Mouse (Mus musculus) left cerebral cortex, postnatal 36 days (tissue): ENCODE measurements at regions not wholly inside any gene's neighbourhood (a gene's known extent, or its start where the extent isn't known, plus 50 kb on each side); places are given as distances from the start of the nearest gene placed in this dataset.

Source experiments
- DNase-seq, 2 experiments: peaks; one replicate each; pipeline ENCODE4 v3.0.0; 2021 to 2022; ENCODE audit warnings: low spot score in 2 of 2, mixed read lengths in 1 of 2
- intact Hi-C: fragments of 180-260 bp; cut with DNase I; formaldehyde crosslinking; loops from one replicate; pipeline ENCODE4 v1.15.1; 2025

DNA sequence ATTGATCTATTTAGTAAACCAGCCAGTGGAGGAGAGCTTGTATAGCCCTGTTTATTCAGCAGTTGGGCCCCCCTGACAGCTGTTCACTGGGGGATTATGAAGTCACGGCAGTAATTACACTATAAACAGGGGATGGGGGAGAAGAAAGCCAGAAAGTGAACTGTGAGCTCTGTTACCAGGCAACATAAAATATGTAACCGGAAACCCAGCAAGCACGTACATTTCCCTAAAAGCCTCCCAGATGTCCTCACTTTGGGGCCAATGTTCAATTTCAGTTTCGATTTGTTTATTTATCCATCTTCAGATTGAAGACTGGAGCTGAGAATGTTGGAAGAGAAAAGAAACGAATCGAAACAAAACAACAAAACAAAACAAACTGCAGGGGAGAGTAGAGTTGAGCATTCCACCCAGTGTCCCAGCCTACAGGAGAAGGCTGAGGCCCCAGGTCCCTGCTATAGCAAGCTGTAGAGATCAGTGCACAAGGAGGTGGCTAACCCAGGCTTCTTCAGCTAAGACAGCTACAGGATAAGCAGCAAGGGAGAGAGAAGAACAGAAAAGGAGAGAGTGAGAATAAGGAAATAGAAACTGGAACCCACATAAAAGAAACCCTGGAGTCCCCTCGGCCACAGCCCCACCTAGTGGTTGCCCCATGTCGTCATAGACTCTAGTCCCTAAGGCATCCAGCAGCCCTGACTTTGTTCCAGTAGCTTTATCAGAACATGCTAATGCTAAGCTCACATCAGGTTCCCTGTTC, 517.7 kb upstream of the Gm26657 start:
- intact Hi-C loops = loop anchor here (5.0 to 10.0 kb wide), 2 partner anchors 273 to 710 kb away; no protein-coding TSS in a partner anchor
- peak in 1 of 2 experiments; percentile 23 for DNase-seq

DNA sequence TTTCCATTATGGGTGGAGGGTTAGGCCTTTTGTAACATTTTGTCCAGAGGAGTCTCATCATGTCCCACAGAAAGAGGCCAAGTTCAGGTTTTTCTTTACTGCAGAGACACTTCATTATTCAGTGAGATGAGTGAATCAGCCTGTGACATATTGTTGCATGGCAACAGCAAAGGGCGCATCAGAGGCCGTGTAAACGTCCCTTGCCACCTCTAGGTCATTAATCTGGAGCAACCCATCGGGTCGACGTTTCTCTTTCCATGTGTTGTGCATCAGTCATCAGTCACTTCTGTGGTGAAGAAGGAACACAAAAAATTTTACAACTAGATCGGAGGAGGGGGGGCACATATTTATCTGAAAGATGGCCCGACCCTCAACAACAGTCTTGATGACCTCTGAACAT, 519.3 kb upstream of the Gm26657 start:
- intact Hi-C loops = loop anchor here (5.0 to 10.0 kb wide), 2 partner anchors 274 to 708 kb away; no protein-coding TSS in a partner anchor
- DNase-seq = no peak

DNA sequence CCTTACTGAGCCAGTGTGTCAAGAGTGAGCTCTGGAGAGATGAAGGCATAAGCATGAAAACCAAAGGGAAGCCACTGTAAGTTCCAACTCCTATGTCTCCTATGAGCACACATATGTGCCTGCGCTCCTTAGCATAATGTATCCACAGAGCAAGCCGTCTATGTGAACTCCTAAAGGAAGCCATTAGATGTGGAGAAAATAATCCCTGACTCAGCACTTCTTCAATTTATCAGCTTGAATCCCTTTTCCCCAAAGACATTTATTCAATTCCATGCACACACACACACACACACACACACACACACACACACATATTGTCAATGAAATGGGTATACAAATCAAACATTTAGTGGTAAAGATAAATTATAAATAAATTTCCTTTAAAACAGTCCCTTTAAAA, 530.4 kb upstream of the Gm26657 start:
- DNase-seq = no peak
- intact Hi-C loops = no loop called here

DNA sequence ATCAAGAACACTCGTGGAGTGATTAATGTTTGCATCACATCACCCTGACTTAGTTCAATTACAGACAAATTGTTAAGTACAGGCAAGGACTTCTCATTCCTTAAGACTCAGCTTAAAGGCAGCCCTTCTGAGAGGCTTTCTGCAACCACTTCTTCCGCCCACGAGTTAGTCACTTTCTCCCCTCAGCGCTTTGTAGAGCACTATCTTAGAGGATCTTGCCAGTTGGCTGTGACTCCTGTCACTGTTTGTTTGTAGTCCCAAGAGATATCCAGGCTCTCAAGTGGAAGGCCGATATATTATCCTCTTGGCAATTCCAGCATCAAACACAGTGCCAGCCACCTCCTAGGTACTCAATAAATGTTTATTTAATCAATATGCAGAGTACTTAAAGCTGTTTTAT, 532.1 kb upstream of the Gm26657 start:
- intact Hi-C loops = no loop called here

DNA sequence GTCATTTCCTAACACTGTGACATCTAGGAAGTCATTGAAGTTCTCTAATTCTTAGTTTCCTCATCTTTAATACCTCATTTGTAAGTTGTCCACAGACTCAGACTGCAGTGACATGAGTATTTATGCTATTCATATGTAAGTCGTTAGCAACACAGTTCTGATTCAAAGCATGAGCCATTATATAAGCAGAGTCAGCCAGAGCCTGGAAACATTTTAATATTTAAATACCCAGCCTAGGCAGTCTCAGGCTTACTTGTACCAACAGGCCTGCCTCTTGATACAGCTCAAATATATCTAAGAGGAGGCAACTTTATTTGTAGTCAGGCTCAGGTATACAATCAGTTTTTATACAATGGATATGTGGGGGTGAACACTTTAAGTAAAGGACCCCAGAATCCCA, 534.8 kb upstream of the Gm26657 start:
- DNase-seq = no peak
- intact Hi-C loops = no loop called here

More for the DNA sequence above, 532.1 kb upstream of the Gm26657 start:
- DNase-seq = no peak

DNA sequence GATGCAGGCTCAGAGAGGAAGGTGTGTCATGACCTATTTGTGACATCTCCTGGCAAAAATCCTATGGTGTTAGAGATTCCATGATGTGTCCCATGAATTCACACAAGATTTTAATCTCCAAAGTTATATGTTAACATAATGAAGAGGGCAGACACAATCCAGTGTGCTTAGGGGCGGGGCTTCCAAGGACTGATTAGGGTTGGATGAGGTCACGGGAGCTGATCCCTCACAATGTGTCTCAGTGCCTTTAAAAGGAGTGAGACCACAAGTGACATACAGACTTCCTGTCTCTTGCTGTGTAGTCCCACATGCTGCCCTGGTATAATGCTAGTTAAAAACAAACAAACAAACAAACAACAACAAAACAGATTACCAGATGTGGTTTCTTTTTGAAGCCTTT, 546.5 kb upstream of the Gm26657 start:
- intact Hi-C loops = no loop called here
- DNase-seq = no peak

DNA sequence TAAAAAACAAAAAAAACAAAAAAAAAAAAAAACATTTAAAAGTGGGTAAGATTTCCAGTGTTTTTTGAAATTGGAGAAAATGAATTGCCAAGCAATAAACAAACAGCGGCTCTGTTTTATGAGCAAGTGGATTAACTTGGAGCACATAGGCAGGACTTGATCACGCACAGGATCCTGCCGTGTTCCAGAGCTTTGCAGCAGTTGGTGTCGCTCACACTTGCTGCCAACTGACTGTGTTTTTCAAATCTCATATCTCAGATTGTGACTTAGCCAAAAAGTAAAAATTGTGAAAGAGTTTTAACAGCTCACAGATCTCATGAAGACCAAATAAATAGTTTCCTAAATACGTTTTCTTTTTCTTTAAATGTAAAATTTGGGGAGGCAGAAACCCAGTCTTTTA, 547.4 kb upstream of the Gm26657 start:
- intact Hi-C loops = no loop called here
- no peak for DNase-seq

DNA sequence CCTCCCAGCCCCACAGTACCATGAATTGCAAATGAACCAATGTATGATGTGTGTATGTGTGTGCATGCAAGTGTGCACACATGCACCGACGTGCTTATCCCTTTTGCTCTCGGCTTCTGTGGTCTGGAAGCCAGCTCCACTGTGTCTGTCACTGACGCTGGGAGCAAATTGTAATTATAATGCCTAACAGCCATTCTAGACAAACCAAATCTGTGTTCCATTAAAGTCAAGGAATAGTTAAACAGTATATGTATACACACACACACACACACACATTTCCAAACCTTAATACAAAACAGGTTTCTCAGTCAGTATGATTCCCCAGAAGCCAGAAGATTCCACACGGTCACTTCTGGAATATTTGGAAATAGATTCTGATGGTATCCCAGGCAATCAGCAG, 560.3 kb upstream of the Gm26657 start:
- no peak for DNase-seq
- intact Hi-C loops = no loop called here

DNA sequence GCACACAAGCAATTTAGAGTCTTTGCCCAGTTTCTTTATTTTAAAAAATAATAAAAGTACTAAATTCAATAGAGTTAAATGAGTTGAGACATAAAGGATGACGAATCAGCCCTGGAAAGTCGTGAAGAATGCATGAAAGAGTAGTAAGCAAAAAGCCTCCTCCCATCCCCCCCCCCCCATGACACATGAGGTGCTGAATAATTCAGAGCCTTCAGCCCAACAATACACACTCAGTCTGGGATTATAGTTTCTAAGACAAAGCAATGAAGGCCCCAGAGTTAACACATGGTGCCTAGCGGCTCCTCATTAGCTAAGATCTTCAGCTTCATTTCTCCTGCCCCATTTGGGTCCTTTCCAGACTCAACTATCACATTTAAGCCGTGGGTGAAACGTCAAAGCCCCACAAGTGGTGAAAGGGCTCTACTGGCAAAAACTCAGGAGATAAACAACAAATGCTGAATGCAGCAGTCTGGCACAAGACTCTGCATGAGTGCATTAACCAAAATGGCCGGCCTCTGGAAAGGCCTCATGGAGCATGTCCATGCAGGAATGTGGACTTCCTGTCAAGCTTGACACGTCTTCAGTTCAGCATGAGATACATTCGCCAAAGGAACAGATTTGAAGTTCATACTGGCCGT, 560.9 kb upstream of the Gm26657 start:
- intact Hi-C loops = no loop called here

DNA sequence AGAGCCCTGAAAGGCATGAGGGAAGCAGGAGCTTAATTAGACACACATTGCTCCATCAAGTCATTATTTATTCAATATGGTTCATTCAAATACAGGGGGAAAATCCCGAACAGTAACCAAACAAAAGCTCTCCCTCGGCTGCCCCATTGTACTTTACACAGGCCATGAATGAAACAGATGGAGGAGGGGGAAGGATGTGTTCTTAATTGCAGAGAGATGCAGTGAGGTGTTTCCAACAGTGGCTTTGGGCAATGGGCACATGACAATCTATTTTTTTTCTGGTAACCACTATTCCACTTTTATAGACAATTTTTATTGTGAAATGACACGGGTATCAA, 578.6 kb upstream of the Gm26657 start:
- intact Hi-C loops = no loop called here
- no peak for DNase-seq

More for the DNA sequence above, 560.9 kb upstream of the Gm26657 start:
- DNase-seq = no peak

DNA sequence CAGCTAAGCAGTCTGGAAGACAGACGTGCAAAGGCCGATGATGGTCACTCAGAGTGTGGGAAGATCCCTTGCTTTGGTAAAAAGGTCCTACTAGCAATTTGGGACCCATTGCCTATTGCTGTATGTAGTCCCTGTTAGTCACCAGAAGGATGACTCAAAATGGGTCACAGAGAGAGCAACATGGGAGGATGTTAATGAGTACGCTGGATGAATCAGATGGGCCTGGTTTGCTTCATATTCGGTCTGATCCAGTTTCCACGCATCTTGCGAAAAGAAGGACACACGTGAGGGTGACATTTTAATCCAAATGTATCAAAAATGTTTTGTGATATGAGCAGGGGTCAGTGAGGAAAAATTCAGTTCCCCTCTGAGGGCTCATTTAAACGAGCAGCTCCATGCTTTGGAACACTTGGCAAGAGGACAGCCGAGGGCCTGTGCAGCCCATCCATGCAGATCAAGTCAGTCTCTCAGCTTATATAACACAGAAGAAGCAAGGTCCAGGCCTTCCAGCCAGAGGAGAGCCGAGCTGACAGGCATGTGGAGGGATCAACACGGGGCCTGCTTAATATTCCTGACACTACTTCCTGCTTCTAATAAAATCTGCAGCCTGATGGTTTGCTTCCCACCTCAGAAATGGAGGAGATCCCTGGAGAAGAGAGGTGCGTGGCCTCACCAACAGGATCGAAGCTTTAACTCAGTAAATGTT, 579.2 kb upstream of the Gm26657 start:
- intact Hi-C loops = no loop called here

DNA sequence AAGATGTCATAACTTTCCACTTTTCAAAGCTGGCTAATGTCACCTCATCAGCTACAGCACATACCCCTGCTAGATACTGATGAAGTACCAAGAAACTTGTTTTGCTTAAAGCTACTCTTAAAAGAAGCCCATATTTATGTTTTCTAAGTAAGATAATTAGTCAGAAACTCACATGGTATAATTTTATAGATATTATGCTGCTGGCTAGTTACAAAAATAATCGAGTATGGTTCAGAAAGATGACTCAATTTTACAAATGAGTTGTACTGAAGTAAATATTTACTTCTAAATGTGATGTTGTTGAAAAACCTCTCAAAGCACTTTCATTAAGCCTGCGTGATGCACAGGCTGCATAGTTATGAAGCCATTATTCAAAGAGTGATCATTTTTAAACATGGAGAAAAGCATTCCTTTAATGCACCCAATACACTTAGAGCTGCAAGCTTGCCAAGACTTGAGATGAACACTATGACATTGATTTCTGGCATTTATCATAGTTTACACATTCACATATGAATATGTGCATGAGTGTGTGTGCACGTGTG, 582.3 kb upstream of the Gm26657 start:
- intact Hi-C loops = no loop called here
- no peak for DNase-seq

More for the DNA sequence above, 579.2 kb upstream of the Gm26657 start:
- DNase-seq = no peak

DNA sequence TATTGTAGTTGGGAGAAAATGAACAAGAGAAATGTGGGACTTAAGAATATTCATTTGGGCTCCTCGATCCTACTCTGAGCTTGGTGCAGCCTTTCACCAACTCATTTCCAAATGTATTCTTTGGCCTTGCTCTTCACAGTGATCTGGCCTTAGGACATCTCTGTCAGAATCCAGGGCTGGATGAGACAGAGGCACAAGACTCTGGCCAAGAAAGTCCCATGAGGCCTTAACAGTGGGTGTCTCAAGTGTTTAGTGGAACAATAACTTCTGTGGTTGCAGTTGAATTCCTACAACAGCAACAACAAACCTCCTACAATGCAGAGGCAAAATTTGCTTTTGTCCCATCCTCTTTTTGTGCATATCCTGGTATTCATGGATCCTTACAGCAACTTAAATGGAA, 589.2 kb upstream of the Gm26657 start:
- intact Hi-C loops = no loop called here
- no peak for DNase-seq

DNA sequence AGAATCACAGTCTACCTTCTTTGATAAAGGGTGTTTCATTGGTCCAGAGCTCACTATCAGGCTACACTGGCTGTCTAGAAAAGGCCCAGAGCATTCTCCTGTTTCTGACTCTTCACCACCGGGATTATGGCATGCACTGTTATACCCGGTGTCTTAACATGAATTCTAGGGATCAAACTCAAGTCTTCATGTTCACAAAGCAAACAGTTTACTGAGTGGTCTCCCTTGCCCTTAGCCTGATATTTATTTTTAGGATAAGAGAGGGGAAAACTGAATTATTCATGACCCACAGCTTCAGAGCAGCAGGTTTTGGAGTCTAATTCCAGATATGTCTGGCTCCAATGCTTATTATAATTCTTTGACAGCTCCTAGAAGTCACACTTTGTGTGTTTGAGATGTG, 596.0 kb upstream of the Gm26657 start:
- no peak for DNase-seq
- intact Hi-C loops = no loop called here

DNA sequence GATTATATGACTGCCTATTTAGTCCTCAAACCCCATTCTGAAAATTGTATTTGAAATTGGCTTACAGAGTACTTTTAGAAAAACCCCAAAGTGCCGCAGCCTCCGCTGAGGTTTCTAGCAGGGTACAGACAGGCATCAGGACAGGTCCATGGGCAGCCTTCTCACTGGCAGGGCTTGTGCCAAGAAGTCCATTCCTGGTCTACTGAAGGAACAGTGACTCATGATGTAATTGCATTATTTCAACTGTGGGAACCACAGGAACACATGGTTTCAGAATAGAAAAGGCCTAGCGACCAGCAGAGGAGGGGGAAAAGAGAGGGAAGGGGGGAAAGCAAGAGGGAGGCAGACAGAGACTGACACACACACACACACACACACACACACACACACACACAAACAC, 603.0 kb upstream of the Gm26657 start:
- DNase-seq = no peak
- intact Hi-C loops = no loop called here

DNA sequence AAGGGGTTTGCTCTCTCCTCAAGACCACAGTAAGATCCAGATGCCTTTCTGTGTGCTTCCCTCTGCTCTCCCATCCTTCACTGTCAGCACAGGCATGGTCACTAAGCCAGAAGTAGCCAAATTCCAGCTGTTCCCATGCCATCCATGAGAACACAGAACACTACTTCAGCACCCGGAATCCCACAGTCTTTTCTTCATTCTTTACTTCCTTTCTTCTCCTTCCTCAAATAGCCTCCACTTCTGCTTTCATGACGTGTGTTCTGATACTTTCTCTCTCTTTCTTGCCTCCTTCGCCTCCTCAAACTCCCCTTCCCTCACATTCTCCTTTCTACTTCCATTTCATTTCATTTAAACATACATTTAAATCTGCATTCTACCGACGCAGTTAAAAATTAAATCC, 602.1 kb upstream of the Klf4 start:
- intact Hi-C loops = no loop called here

DNA sequence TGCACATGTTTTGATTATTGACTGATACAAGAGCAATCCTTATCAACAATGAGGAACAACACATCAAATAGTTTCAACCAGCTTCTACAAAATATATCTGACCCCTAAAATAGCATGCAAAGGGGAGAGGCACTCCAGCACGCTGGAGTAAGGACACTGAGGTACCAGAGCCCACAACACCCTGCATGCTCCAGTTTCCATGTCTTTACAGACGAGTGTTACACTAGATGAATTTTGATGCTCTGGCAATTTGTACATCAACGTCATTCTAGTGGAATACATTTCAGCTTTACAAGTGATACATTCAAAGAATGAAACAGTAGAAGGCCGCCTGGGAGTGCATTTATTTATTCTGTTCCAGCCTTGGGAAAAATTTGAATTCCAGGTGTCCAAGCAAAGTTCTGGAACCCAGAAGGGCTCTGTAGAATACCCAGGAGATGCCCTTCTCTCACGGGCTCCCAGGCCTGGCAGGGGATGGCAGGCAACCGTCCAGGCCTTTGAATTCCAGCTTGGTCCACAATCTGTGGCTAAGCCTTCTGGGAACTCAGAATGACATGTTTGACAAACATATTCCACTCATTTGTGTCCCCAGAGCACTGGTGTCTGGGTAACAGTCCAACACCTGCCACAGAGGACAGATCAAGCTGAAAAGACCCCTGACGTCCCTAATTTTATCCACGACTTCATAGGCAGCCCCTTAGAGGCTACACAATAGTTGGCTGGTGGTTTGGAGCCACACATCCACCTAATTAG, 595.6 kb upstream of the Klf4 start:
- intact Hi-C loops = no loop called here

More for the DNA sequence above, 602.1 kb upstream of the Klf4 start:
- no peak for DNase-seq

DNA sequence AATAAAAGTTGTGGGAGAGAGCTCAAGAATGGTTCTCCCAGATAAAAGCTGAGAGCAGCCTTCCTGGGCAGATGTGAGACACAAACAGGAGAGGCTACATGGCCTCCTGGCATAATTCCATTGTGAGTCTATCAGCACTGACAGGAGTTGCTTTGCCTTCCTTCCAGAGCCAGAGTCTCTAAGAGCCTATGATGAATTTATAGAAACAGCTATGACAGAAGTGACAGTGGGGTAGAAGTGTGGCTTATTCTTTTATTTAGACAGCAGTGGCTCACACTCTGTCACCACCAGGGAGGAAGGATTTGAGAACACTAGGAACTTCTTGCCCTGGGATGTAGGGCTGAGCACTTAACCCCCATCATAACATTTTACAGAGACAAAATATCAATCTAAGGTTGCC, 592.2 kb upstream of the Klf4 start:
- intact Hi-C loops = no loop called here
- no peak for DNase-seq

More for the DNA sequence above, 595.6 kb upstream of the Klf4 start:
- DNase-seq = no peak

DNA sequence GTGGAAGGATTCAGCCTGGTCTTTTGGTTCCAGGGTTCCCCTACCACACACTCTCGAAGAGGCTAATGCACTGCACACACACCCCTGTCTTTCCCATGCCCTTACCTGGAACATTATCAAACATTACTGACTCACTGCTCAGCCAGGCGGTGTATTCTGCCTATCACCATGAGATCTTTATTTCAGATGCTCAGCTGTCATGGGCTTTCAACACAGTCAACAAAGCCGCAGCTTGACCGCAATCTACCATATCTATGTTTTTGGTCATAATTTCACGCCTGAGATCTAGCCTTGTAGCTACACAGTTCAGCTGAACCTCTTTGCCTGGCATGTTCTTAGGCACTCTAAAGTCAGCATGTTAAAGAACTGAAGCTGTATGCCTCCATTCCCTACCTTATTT, 589.9 kb upstream of the Klf4 start:
- intact Hi-C loops = no loop called here

DNA sequence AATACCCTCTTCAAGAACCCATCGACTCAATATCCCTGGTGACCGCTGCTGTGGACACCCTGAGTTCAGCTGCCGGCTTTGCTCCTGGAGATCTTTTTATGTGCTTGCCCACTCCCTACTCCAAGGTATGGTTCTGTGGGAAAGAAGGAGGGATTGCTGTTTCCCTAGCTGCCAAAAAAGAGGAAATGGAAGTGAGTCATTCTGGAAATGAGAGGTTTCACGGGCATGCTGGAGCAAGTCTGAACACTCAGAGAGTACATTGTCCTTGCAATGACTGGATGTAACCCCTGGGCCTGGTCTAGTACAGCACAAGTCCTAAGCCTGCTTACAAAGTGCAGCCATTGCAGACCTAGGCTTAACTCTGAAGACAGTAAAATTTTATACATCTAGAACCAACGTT, 589.4 kb upstream of the Klf4 start:
- intact Hi-C loops = no loop called here
- DNase-seq = no peak

More for the DNA sequence above, 589.9 kb upstream of the Klf4 start:
- DNase-seq = no peak
